Mouse (Mus musculus): ENCODE results near the gene Rbfox1.

GRCm38 (mm10) chr16:6736566-6736965 lies 851.4 kb downstream of the Rbfox1 start:
- TF ChIP-seq CTCF (IDR thresholded peaks at IDR 0.05 in 2 of 3, conservative IDR thresholded peaks at IDR 0.05 in 1 of 3; ENCODE audit: control insufficient read depth in 1 of 3, insufficient read depth in 1 of 3, low read depth in 2 of 3, low read length in 3 of 3, poor library complexity in 1 of 3, severe bottlenecking in 1 of 3) (no peak), E2F4 (IDR thresholded peaks at IDR 0.05; ENCODE audit: borderline replicate concordance, low read depth, low read length) (no peak), POLR2A (IDR thresholded peaks at IDR 0.05; ENCODE audit: control insufficient read depth in 1 of 2, insufficient read depth in 1 of 2, low read depth in 1 of 2, low read length in 2 of 2, poor library complexity in 1 of 2) (no peak), MAFK (IDR thresholded peaks at IDR 0.05; ENCODE audit: borderline replicate concordance, low read depth, low read length) (no peak), EP300 (IDR thresholded peaks at IDR 0.05; ENCODE audit: low read depth in 1 of 2, low read length in 2 of 2) (no peak), ZC3H11A (IDR thresholded peaks at IDR 0.05; ENCODE audit: low read depth, low read length) (no peak), MYC (IDR thresholded peaks at IDR 0.05; ENCODE audit: low read depth, low read length) (no peak), CHD1 (IDR thresholded peaks at IDR 0.05; ENCODE audit: low read depth, low read length) (no peak), BHLHE40 (IDR thresholded peaks at IDR 0.05; ENCODE audit: borderline replicate concordance, low read depth, low read length) (no peak), RAD21 (IDR thresholded peaks at IDR 0.05; ENCODE audit: low read depth, low read length) (no peak)
